Mouse (Mus musculus): ENCODE results near the gene Slc38a3. TPM values are rescaled to one million over a fixed set of nuclear protein-coding genes. Genes with fewer than 3 reads are reported as not detected.

Slc38a3 gene
- polyA plus RNA-seq, 1 experiment from 2014 or later = 2.8 TPM

DNA sequence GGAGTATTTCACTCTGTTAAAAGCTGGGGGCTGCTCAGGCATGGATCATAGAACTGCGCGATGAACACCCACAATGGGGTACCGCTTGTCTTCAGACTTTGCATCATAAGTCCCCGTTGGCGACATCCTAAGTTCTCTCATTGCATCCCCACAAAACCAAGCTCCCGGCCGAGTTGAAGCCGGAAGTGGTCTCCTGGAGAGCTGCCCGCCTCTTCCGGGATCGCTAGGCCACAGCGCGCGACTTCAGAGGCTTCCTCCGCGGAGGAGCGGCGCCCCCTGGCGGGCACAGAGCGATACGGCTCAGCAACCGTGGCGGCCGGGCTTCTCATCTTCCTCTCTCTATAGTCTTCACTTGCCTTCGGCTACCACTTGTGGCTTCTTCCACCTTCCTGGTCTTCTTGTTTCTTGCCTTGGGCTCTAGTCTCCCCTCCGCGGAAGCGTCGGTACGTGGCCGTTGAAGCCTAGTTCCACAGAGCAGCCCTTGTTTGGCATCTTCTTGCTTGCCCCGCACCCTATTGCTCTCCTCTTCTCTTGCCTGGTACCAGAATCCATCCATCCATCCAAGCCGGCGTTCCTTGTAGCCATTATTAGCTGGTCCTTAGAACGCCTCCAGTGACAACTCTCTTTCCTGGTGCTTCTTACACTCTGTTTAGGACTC, 24.7 kb downstream of the Slc38a3 start:
- Histone ChIP-seq H3K36me3 (ENCODE audit: control insufficient read depth, insufficient read depth, low read length) (no peaks in the 10 kb centered on the region), H3K27ac (ENCODE audit: low read depth, low read length) (peak overlapping the region; percentile 54; the same call in 1 of the 2 replicates), H3K4me3 (ENCODE audit: low read depth, low read length) (peak overlapping the region; percentile 37), H3K4me2 (peak overlapping the region; percentile 74), H3K27me3 (ENCODE audit: control insufficient read depth, insufficient read depth, low read length) (no peaks in the 10 kb centered on the region), H3K9me3 (replicated peaks; ENCODE audit: control insufficient read depth, low read length) (no peaks in the 10 kb centered on the region), H3K9ac (ENCODE audit: low read depth, low read length) (peak overlapping the region; percentile 72), H3K4me1 (ENCODE audit: control insufficient read depth, insufficient read depth, low read length) (no peaks in the 10 kb centered on the region)
- WGBS (ENCODE audit: insufficient replicate concordance) = 5% methylated on average over 35 of the region's 35 CpGs
- peak; percentile 53 for ATAC-seq (replicated peaks; ENCODE audit: insufficient number of reproducible peaks, low FRiP score, low TSS enrichment)

DNA sequence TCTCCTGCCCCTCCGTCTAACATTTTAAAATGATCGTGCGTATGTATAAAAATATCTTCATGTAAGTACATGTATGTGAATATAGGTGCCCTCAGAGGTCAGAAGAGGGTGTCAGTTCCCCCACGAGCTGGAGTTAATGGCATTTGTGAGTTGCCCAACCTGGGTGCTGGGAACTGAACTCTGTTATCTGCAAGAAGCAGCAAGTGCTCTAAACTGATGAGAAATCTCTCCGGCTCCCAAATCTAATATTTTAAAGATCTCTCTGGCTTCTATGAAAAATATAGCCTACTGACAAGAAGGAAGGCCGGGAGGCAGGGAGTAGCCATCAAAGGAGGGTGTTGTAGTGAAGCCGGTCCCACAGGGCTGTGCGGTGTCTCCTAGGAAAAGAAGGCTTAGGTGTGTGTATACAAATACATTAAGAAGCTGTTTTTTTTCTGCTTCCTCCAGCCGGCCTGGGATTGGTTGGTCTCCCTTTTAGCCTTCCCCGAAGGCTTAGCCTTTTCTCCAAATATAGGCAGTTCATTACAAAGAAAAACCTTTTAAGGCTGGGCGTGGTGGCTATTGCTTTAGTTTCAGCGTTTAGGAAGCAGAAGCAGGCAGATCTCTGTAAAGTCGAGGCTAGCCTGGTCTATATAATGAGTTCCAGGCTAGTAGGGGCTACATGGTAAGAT, 25.7 kb downstream of the Slc38a3 start:
- no peaks in the 10 kb centered on the region for H3K36me3 ChIP-seq (ENCODE audit: control insufficient read depth, insufficient read depth, low read length)
- no peaks in the 10 kb centered on the region for H3K9me3 ChIP-seq (replicated peaks; ENCODE audit: control insufficient read depth, low read length)
- ATAC-seq (replicated peaks; ENCODE audit: insufficient number of reproducible peaks, low FRiP score, low TSS enrichment) = no peak
- H3K4me2 ChIP-seq = peak overlapping the region; percentile 74
- no peak overlapping the region for H3K27ac ChIP-seq (ENCODE audit: low read depth, low read length)
- H3K4me1 ChIP-seq (ENCODE audit: control insufficient read depth, insufficient read depth, low read length) = no peaks in the 10 kb centered on the region
- no peaks in the 10 kb centered on the region for H3K27me3 ChIP-seq (ENCODE audit: control insufficient read depth, insufficient read depth, low read length)
- no peak overlapping the region for H3K4me3 ChIP-seq (ENCODE audit: low read depth, low read length)
- no peak overlapping the region for H3K9ac ChIP-seq (ENCODE audit: low read depth, low read length)
- WGBS (ENCODE audit: insufficient replicate concordance) = 88% methylated on average over 13 of the region's 13 CpGs

DNA sequence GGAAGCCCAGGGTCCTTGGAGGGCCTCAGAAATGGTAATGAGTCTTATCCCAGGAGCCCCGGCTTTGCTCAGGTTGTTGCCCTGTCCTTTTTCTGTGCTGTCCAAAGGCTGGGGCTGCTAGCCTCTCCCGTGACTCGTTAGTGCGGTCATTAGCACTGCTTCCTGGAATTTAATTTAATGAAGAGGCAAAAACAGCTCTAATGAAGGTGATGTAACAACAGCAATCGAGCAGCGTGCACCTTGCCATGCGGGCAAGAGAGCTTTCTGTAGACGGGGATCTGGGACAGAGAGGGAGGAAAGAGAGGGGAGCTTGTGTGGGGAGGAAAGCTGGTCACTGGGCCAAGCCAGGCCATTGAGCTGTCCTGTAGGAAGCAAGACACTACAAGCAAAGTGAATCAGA, 27.7 kb downstream of the Slc38a3 start:
- H3K9me3 ChIP-seq (replicated peaks; ENCODE audit: control insufficient read depth, low read length) = no peaks in the 10 kb centered on the region
- H3K27ac ChIP-seq (ENCODE audit: low read depth, low read length) = no peak overlapping the region
- no peaks in the 10 kb centered on the region for H3K27me3 ChIP-seq (ENCODE audit: control insufficient read depth, insufficient read depth, low read length)
- 57% methylated on average over 8 of the region's 8 CpGs for WGBS (ENCODE audit: insufficient replicate concordance)
- ATAC-seq (replicated peaks; ENCODE audit: insufficient number of reproducible peaks, low FRiP score, low TSS enrichment) = no peak
- H3K4me1 ChIP-seq (ENCODE audit: control insufficient read depth, insufficient read depth, low read length) = peaks cover 9% of the 10 kb centered on the region
- H3K4me2 ChIP-seq = no peak overlapping the region
- H3K9ac ChIP-seq (ENCODE audit: low read depth, low read length) = no peak overlapping the region
- H3K4me3 ChIP-seq (ENCODE audit: low read depth, low read length) = no peak overlapping the region
- no peaks in the 10 kb centered on the region for H3K36me3 ChIP-seq (ENCODE audit: control insufficient read depth, insufficient read depth, low read length)

DNA sequence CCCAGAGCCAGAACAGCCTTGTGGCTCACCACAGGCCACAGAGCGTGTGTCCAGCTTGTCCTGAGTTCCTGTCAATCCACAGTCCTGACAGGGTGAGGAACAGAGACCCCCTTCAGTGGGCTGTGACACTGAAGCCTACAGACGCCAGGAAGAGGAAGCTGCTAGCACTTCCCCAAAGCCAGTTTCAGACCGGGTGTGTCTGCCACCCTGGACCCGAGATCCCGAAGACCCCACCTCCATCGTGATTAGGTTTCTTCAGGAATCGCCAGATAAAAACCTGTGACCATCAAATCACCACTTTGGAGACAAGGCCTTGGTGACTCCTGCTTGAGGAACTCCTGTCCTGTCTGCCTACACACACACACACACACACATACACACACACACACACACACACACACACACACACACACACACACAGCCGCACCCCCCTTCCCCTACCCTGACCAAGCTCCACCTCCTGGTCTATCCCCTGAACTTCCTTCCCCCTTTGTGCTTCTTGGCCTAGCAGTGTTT, 29.0 kb downstream of the Slc38a3 start:
- H3K27me3 ChIP-seq (ENCODE audit: control insufficient read depth, insufficient read depth, low read length) = no peaks in the 10 kb centered on the region
- no peaks in the 10 kb centered on the region for H3K36me3 ChIP-seq (ENCODE audit: control insufficient read depth, insufficient read depth, low read length)
- H3K4me3 ChIP-seq (ENCODE audit: low read depth, low read length) = no peak overlapping the region
- H3K9me3 ChIP-seq (replicated peaks; ENCODE audit: control insufficient read depth, low read length) = no peaks in the 10 kb centered on the region
- no peak overlapping the region for H3K27ac ChIP-seq (ENCODE audit: low read depth, low read length)
- H3K9ac ChIP-seq (ENCODE audit: low read depth, low read length) = peak overlapping the region; percentile 7; the same call in 1 of the 2 replicates
- H3K4me2 ChIP-seq = no peak overlapping the region
- ATAC-seq (replicated peaks; ENCODE audit: insufficient number of reproducible peaks, low FRiP score, low TSS enrichment) = no peak
- 25% methylated on average over 8 of the region's 8 CpGs for WGBS (ENCODE audit: insufficient replicate concordance)
- peaks cover 19% of the 10 kb centered on the region for H3K4me1 ChIP-seq (ENCODE audit: control insufficient read depth, insufficient read depth, low read length)

DNA sequence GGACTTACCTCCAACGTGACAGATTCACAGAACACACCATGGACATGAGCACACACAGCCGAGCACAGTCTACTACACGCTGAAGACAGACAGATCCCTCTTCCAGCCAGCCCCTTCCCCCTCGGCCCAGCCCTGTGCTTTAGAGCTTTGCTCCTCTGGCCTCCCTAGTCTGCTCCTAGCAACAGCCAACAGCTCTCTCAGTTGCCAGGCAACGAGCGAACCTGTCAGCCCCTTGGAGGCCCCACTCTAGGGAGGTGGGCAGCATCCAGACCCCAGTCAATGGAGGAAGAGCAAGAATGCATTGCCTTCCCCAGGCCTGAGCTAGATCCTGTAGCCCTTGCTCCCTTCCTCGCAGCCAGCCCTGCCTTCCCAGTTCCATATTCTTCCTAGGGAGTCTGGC, 32.3 kb downstream of the Slc38a3 start:
- Histone ChIP-seq H3K36me3 (ENCODE audit: control insufficient read depth, insufficient read depth, low read length) (no peaks in the 10 kb centered on the region), H3K27ac (ENCODE audit: low read depth, low read length) (0 out of 2 replicates have a peak overlapping the region, but pooled peaks have one; percentile 7), H3K4me2 (peak overlapping the region; percentile 27; the same call in 1 of the 2 replicates), H3K4me1 (ENCODE audit: control insufficient read depth, insufficient read depth, low read length) (peaks cover 28% of the 10 kb centered on the region), H3K4me3 (ENCODE audit: low read depth, low read length) (no peak overlapping the region), H3K27me3 (ENCODE audit: control insufficient read depth, insufficient read depth, low read length) (no peaks in the 10 kb centered on the region), H3K9ac (ENCODE audit: low read depth, low read length) (peak overlapping the region; percentile 17; the same call in 1 of the 2 replicates), H3K9me3 (replicated peaks; ENCODE audit: control insufficient read depth, low read length) (no peaks in the 10 kb centered on the region)
- no peak for ATAC-seq (replicated peaks; ENCODE audit: insufficient number of reproducible peaks, low FRiP score, low TSS enrichment)
- WGBS (ENCODE audit: insufficient replicate concordance) = 29% methylated on average over 7 of the region's 7 CpGs

DNA sequence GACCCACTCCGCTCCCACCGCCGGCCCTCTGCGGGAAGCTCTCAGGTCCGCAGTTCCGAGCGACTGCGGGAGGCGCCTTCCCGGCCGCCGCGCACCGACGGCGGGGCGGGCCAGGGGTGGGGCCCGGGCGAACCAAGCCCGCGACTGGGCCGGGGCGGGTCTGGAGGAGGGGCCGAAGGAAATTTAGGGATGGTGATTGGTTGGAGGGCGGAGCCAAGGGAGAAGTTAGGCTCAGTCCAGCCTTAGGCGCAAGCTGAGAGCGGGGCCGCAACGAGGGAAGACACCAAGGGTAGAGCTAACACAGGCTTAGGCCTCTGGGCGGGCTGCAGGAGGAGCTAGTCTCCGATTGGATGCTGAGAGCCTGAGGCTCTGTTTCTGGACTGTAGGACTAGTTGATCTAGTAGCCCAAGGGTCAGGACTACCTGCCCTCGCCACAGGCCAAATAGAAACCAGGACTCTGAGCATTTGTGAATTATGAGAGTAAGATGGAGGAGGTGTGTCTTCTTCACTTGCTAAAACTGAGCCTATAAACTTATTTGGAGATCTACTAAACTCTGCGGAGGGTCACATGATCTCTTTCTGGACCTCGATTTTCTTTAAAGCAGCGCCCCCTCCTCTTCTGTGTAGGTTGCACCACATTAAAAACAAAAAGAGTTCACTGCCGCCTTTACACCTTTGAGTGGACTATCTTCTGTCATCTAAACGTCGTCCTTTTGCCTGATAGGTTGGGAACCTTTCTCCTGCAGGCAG, 33.9 kb downstream of the Slc38a3 start, which contains the start of gene Gnai2:
Gene Gnai2 (minus strand): TSS at position 89 of the 750 bp plus-strand sequence.
- Histone ChIP-seq H3K4me1 (ENCODE audit: control insufficient read depth, insufficient read depth, low read length) (peaks cover 44% of the 10 kb centered on the region), H3K9me3 (replicated peaks; ENCODE audit: control insufficient read depth, low read length) (no peaks in the 10 kb centered on the region), H3K36me3 (ENCODE audit: control insufficient read depth, insufficient read depth, low read length) (no peaks in the 10 kb centered on the region; the same call in 1 of the 2 replicates), H3K4me2 (peak within 1 kb of the TSS; percentile 100), H3K4me3 (ENCODE audit: low read depth, low read length) (peak within 1 kb of the TSS; percentile 97), H3K9ac (ENCODE audit: low read depth, low read length) (peak within 1 kb of the TSS; percentile 94), H3K27ac (ENCODE audit: low read depth, low read length) (peak within 1 kb of the TSS; percentile 90), H3K27me3 (ENCODE audit: control insufficient read depth, insufficient read depth, low read length) (no peaks in the 10 kb centered on the region)
- WGBS (ENCODE audit: insufficient replicate concordance) = 3% methylated on average over 38 of the region's 38 CpGs
- peak; percentile 93 for ATAC-seq (replicated peaks; ENCODE audit: insufficient number of reproducible peaks, low FRiP score, low TSS enrichment)

DNA sequence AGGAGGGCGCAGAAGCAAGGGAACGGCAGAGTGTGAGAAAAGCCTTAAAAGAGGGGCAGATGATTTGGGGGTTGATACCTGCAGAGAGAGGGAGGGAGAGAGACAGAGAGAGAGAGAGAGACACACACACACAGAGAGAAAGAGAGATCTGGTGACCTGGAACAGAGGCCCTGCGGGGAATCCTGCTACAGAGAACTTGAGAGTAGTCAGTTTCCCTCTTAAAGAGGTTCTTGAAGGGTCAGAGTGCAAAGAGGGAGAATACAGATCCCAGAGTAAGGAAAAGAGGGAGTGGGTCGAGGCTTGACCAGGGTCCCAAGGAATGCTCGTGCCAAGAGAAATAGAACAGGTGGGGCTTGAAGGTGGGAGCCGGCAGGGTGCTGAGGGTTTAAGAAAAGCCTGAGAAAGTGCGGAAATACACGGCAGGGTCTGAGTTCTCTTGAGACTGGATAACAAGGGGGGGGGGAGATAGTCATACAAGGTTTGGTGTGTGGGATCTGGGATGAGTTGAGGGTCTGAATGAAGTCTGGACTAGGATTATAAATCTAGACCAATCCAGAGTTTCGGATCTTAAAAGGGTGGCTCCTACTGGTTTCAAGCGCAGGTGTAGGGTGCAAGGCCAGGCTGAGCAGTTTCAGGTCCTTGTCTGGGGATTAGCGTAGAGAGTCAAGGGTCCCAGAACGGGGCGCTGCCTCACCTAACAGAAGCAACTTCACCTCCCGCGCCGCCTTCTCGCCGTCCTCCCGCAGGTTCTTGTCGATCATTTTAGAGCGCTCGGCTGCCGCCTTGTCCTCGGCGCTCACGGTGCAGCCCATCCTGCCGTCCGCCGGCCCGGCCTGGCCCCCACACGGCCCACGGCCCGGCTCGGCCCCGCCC, 34.7 kb downstream of the Slc38a3 start:
- Histone ChIP-seq H3K36me3 (ENCODE audit: control insufficient read depth, insufficient read depth, low read length) (no peaks in the 10 kb centered on the region; the same call in 1 of the 2 replicates), H3K9me3 (replicated peaks; ENCODE audit: control insufficient read depth, low read length) (no peaks in the 10 kb centered on the region), H3K27ac (ENCODE audit: low read depth, low read length) (peak overlapping the region; percentile 90), H3K4me3 (ENCODE audit: low read depth, low read length) (peak overlapping the region; percentile 97), H3K27me3 (ENCODE audit: control insufficient read depth, insufficient read depth, low read length) (no peaks in the 10 kb centered on the region), H3K4me1 (ENCODE audit: control insufficient read depth, insufficient read depth, low read length) (peaks cover 53% of the 10 kb centered on the region), H3K9ac (ENCODE audit: low read depth, low read length) (peak overlapping the region; percentile 94), H3K4me2 (peak overlapping the region; percentile 100)
- 2% methylated on average over 35 of the region's 35 CpGs for WGBS (ENCODE audit: insufficient replicate concordance)
- 0 out of 2 replicates have a peak, but pooled peaks have one; percentile 0 for ATAC-seq (replicated peaks; ENCODE audit: insufficient number of reproducible peaks, low FRiP score, low TSS enrichment)
